Mouse (Mus musculus): Measurements from ENCODE around the gene E2f2.

GRCm38 (mm10) chr4:136210931-136211330, 38.7 kb downstream of the E2f2 start:
- TF ChIP-seq CTCF (IDR thresholded peaks at IDR 0.05; ENCODE audit: low read depth, low read length) (no peak), POLR2A (IDR thresholded peaks at IDR 0.05; ENCODE audit: extremely low read depth, insufficient read depth, low read length) (no peak)
